Mouse (Mus musculus) c-Kit-positive CD71-positive TER-119-negative erythroid progenitor cells, embryonic 14.5 days (primary cell): ENCODE results near the gene Cacna2d3.

ENCODE experiments used
- DNase-seq: peaks from one replicate; pipeline ENCODE4 v3.0.0-alpha.2; 2013; ENCODE audit warnings: low read depth

Cacna2d3 gene

GRCm38 (mm10) chr14:29485416-29485815 is 236.2 kb downstream of the Cacna2d3 start:
- DNase-seq, result no peak

- DNase-seq, result no peak
Measured at GRCm38 (mm10) chr14:29478403-29478983, 243.2 kb downstream of the Cacna2d3 start.

GRCm38 (mm10) chr14:29464277-29464676 is 257.4 kb downstream of the Cacna2d3 start:
- no peak for DNase-seq

DNA sequence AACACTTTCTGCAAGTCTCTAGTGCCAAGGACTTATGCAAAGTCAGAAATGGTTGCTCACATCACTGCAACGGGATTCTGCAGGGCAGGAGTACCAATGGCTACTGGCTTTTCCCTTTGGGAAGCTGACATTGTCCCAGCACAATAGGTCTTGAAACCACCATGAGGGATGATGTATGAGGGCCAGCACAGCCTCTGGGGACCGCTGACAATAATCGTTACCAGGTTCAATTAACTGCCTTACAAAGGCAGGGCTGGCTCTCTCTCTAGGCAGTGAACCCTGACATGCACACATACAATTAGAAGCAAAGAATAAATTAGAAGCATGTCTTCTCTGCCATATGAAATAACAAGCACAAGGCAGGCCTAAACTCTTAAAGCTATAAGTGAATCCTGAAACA is 272.5 kb downstream of the Cacna2d3 start:
- DNase-seq, result no peak

- peak; percentile 6 for DNase-seq
Measured at GRCm38 (mm10) chr14:29443091-29444026, 278.3 kb downstream of the Cacna2d3 start.

DNA sequence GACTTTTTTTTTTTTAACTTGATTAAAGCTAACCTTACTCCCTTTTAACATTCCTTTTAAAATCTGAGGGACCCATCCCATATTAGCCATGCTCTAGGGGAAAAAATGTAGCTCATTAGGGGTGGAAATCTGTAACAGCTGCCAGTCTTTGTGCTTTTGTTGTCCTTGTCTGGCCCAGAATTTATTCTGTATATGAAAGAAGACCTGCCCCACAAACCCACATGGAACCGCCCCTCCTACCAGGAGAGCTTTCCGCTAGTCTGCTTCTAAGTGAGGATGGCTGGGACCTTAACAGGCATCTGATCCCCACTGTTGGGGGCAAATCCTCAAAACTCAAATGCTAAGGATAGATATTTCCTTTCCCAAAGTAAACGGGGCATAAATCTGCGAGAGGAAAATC is 279.2 kb downstream of the Cacna2d3 start:
- no peak for DNase-seq

GRCm38 (mm10) chr14:29438666-29439065 is 283.0 kb downstream of the Cacna2d3 start:
- no peak for DNase-seq

DNA sequence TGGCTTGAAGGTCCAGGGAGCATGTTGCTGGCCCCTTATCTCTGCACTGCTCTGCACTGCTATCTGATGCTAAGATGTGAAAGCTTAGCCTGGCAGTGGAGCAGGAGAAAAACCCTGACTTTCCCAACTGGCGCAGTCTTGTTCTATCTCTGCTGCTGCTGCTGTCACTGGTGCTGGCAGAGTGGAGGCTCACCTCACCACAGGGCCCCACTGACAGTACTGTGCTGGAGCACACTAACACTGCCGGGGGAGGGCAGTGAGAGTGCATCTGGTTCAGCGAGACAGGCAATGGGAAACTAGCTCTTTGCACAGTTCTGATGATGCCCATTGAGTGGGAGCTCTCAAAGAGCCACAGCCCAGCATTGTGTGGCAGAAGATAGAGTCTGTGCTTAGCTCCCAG is 283.4 kb downstream of the Cacna2d3 start:
- DNase-seq, result no peak

DNA sequence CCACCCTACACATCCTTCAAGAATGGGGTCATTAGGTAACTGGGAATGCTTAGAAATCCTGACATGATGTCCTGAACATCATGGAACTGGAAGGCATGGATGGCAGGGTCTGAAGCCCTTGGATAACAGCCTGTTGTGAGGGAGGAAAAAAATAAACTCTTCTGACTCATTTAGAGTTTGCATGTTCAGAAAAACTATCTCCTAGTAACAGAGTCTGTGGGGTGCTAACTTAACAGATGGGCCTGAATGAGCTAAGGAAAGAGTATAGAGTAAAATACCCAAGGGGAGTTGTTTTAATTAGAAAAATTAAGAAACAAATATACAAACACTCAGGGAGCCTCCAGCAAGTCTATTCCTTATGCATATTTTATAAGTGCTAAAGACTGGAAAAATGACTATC is 286.5 kb downstream of the Cacna2d3 start:
- no peak for DNase-seq

- no peak for DNase-seq
Measured at GRCm38 (mm10) chr14:29433716-29434115, 287.9 kb downstream of the Cacna2d3 start.

DNA sequence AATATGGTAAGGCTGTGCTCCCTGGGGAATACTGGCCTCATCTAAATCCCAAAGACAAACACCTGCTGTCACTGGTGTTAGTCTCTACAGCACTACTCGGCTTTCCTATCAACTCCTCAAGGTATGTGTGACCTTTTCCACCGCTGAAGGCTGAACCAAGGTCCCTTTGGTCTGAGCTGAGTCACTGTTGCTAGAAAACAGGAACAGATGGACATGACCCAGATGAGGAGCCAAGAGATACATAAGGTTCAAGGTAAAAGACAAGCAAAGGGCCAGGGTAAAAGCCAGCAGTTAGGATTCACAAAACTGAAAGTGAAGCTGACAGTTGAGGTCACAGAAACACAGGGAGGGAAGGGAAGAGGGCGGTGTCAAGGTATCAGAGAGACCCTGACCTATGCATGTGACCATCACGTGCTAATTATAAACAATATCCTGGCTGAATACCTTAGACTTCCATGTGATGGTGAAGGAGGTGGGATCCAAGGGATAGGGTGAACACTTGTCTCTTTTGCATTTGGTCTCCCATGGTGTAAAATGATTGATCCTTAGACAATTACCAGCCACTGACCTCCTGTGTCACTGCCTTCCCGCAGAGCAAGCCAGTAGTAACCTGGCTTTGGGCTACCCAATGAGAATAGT is 288.5 kb downstream of the Cacna2d3 start:
- DNase-seq, result no peak

GRCm38 (mm10) chr14:29429788-29430187 is 291.9 kb downstream of the Cacna2d3 start:
- DNase-seq, result no peak

DNA sequence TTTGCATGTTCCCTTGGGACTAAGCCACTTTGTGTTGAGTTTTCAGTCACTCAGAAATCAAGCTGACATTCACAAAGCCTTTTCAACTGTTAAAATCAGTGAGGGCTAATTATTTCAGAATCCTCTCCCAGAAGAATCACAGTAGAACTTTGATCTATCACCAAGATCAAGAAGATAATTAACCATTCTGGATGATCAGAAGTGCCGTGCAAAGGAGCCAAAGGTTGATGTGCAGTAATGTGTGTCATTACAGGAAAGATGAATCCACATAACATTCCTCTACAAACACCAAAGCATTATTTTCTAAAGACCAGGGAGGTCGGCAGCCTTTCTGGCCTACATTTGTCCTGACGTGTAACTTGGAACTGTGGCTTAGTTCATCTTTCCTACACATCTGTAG is 296.0 kb downstream of the Cacna2d3 start:
- DNase-seq, result no peak

DNA sequence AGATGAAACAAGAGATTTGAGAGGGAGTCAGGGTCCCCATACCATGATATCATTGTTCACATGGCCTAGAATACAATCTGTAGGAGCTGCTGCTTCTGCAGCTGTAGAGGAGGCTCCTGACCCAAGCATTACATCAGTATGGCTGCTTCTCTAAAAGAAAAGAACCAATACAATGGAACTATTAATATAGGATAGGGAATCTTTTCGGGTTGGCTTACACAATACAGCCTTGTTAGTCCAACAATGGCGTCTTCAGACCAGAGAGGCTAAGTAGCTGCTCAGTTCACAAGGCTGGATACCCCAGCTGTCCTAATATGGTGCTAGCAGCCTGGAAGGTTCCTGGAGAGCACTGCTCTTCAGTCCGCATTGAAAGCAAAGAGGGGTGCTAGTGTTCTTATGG is 296.5 kb downstream of the Cacna2d3 start:
- no peak for DNase-seq

- DNase-seq, result no peak
Measured at GRCm38 (mm10) chr14:29405878-29406165, 315.8 kb downstream of the Cacna2d3 start.

- DNase-seq, result no peak
Measured at GRCm38 (mm10) chr14:29405125-29405877, 316.4 kb downstream of the Cacna2d3 start.

DNA sequence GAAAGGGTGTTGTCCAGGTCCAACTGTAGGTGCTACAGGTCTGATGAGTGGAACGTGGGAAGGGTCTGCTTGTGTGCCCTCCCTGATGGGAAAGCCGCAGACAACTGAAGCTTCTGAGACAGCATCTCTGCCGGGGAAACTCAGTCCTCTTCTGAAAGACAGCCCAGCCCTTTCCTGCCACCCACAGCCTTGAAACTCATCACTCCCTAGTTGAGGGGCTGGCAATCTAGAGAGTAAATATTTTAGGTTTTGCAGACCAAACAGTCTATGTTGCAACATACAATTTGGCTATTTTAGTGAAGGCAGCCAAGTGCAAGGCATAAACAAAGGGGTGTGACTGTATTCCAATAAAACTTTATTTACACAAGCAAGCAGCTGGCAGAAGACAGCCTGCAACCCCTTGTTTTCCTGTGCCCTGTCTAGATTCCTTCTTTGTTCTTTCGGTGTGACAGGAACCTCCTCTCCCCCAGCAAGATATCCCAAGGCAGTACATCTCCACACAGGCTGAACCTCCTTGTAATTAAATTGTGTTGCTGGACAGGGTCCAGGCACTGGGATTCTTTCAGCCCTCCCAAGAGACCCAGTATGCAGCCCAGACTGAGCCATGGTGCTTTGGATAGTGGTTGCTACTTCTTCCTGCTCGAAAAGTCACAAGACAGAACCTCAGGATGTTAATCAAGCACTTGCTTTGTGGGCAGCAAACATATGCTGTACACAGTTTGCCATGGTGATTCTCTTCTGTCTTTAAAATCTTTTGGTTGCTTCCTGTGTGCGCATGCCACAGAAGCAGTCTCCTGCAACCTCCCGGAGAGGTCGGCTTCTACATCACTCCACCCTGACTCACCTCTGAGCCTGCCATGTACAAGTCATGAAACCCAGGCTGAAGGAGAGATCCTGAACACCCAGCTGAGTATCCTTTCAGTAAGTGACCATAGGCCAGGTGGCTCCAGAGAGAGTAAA is 317.5 kb downstream of the Cacna2d3 start:
- no peak for DNase-seq

DNA sequence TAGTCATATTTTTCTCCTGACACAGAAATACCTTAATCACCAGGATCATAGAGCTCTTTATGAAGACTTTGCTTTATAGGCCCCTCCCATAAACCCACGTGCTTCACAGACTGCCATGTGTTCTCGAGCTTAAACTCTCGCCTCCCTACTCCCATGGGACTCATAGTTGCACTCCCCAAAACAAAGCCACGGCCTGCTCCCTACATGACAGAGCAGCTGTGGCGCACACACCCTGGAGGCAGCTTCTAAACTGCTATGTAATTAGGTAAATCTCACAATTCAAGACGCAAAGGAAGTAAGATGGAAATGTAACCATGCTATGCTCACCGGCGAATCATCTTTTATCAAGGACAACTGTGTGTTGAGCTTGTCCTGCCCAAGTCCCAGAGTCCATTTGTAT is 319.2 kb downstream of the Cacna2d3 start:
- no peak for DNase-seq

DNA sequence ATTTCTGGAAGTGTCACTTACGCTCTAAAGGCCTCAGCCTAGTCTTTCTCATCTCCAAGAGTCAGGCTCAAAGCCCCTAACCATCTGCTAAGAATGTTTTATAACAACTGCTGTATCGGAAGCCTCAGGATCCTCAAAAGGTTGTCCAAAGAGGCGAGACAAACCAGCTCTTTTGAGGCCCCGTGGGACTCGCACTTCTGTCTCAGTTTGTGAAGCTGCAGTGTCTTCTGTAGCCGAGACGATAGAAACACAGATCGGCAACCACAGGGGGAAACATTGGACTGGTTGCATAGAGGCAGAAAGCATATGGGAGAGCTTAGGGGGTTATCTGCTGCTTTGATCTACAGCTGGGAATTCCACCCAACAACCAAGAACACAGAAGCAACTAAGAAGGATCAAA is 327.9 kb downstream of the Cacna2d3 start:
- no peak for DNase-seq

DNA sequence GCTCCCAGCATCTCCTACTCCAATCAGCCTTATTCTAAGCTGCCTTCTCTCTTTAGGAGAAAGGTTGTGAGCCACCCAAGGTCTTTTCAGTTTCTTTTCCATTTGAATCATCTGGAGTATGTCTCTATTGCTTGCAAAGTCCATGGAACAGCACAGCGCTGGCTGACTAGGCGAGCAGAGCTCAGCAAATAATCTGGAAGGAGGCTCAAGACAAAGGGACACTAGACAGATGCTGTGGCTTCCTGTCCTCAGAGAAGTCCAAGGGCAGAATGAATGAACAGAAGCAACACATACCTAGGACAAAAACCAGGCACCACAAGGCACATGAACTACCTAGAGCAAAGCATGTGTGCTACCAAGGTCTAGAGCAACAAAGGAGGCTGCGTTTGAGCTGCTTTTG is 328.8 kb downstream of the Cacna2d3 start:
- DNase-seq, result no peak

- no peak for DNase-seq
Measured at GRCm38 (mm10) chr14:29391489-29391888, 330.2 kb downstream of the Cacna2d3 start.
